Mouse (Mus musculus) intestine, postnatal 0 days (tissue): Measurements from ENCODE around the gene Sept1. TPM values are rescaled to one million over a fixed set of nuclear protein-coding genes. Genes with fewer than 3 reads are reported as not detected.
"Not testable (repeated sequence)": the region's sequence is repeated elsewhere in the genome, so short reads cannot be mapped to it uniquely, and the experiment has no call there.

Experiments used
- ATAC-seq: fragments of 200-750 bp; cut with Nextera tagmentation; 2 replicates; pipeline ENCODE4 v1.8.0; 2017; ENCODE audit warnings: mild to moderate bottlenecking, moderate TSS enrichment, moderate library complexity
- H3K27ac ChIP-seq: fragments of 300-500 bp; sonication (generic); 2 replicates; pipeline ENCODE4 v1.5.1; 2014; ENCODE audit warnings: mild to moderate bottlenecking, low read depth, low read length, moderate library complexity
- H3K27me3 ChIP-seq: fragments of 300-500 bp; sonication (generic); replicated peaks from 2 replicates; pipeline ENCODE4 v1.6.1; 2014; ENCODE audit warnings: low read length, mixed read lengths; ENCODE audit not compliant: control insufficient read depth, insufficient read depth
- H3K36me3 ChIP-seq: fragments of 300-500 bp; sonication (generic); 2 replicates; pipeline ENCODE4 v1.6.1; 2014; ENCODE audit warnings: mild to moderate bottlenecking, moderate library complexity; ENCODE audit not compliant: control insufficient read depth, insufficient read depth
- H3K4me1 ChIP-seq: fragments of 300-500 bp; sonication (generic); replicated peaks from 2 replicates; pipeline ENCODE4 v1.6.1; 2014; ENCODE audit warnings: antibody characterized with exemption, low read length, mixed read lengths; ENCODE audit not compliant: control insufficient read depth, insufficient read depth
- H3K4me2 ChIP-seq: fragments of 300-500 bp; sonication (generic); replicated peaks from 2 replicates; pipeline ENCODE4 v1.6.1; 2014; ENCODE audit warnings: low read depth, mild to moderate bottlenecking, moderate library complexity
- H3K4me3 ChIP-seq: fragments of 300-500 bp; sonication (generic); 2 replicates; pipeline ENCODE4 v1.5.1; 2014; ENCODE audit warnings: low read depth, low read length
- H3K9ac ChIP-seq: fragments of 300-500 bp; sonication (generic); 2 replicates; pipeline ENCODE4 v1.6.1; 2014; ENCODE audit warnings: mild to moderate bottlenecking, low read depth, low read length
- H3K9me3 ChIP-seq: fragments of 300-500 bp; sonication (generic); 2 replicates; pipeline ENCODE4 v1.6.1; 2016; ENCODE audit warnings: mixed run types; ENCODE audit not compliant: control insufficient read depth
- CTCF ChIP-seq: sonication (generic); IDR thresholded peaks from 2 replicates; pipeline ENCODE4 v1.5.1; 2016; ENCODE audit warnings: low read depth, mild to moderate bottlenecking, control low read depth, antibody characterized with exemption, moderate library complexity
- WGBS: fragments of 180-500 bp; shearing (Covaris S2); extraction: QIAGEN DNeasy Blood & Tissue Kit; methylation state at CpG from one replicate; pipeline ENCODE4 v1.1.7; 2014; 5-methylcytosine and 5-hydroxymethylcytosine counted together
- polyA plus RNA-seq: library from polyadenylated mRNA; unstranded; fragments of >200 nt; fragmentation: Nextera tagmentation; extraction: Ambion mirVana; gene quantifications from 2 replicates; pipeline ENCODE4 v1.2.1, GENCODE M21; 2015

Sept1 gene
- polyA plus RNA-seq, 1 experiment from 2014 or later = 6.6 TPM

- ATAC-seq = no peak
- Histone ChIP-seq H3K27ac (no peak overlapping the region), H3K4me2 (peak overlapping the region; percentile 83), H3K4me3 (peak overlapping the region; percentile 61; the same call in 1 of the 2 replicates), H3K4me1 (no peaks in the 10 kb centered on the region), H3K27me3 (no peaks in the 10 kb centered on the region), H3K36me3 (peaks cover 8% of the 10 kb centered on the region; the same call in 1 of the 2 replicates), H3K9me3 (no peaks in the 10 kb centered on the region), H3K9ac (no peak overlapping the region)
- 11% methylated on average over 4 of the region's 4 CpGs for WGBS
- TF ChIP-seq CTCF = no peak
These were observed 22.1 kb upstream of the Sept1 start for GRCm38 (mm10) chr7:127255008-127255407.

- peaks cover 17% of the 10 kb centered on the region; the same call in 1 of the 2 replicates for H3K36me3 ChIP-seq
- WGBS = under 1% methylated on average over 136 of the region's 136 CpGs
- H3K4me3 ChIP-seq = peak overlapping the region; percentile 61
- H3K4me1 ChIP-seq = no peaks in the 10 kb centered on the region
- no peaks in the 10 kb centered on the region for H3K9me3 ChIP-seq
- TF ChIP-seq CTCF = peak; percentile 16
- peak overlapping the region; percentile 59 for H3K9ac ChIP-seq
- H3K27ac ChIP-seq = peak overlapping the region; percentile 51
- peak; percentile 94 for ATAC-seq
- peak overlapping the region; percentile 83 for H3K4me2 ChIP-seq
- no peaks in the 10 kb centered on the region for H3K27me3 ChIP-seq
These were observed 21.2 kb upstream of the Sept1 start for GRCm38 (mm10) chr7:127253821-127254769.

- no peaks in the 10 kb centered on the region for H3K27me3 ChIP-seq
- H3K4me2 ChIP-seq = peak overlapping the region; percentile 83
- peak overlapping the region; percentile 61 for H3K4me3 ChIP-seq
- H3K9me3 ChIP-seq = no peaks in the 10 kb centered on the region
- no peak for ATAC-seq
- peak overlapping the region; percentile 51; the same call in 1 of the 2 replicates for H3K27ac ChIP-seq
- no peaks in the 10 kb centered on the region for H3K4me1 ChIP-seq
- TF ChIP-seq CTCF = no peak
- peaks cover 17% of the 10 kb centered on the region; the same call in 1 of the 2 replicates for H3K36me3 ChIP-seq
- 77% methylated on average over 6 of the region's 6 CpGs for WGBS
- H3K9ac ChIP-seq = peak overlapping the region; percentile 59
These were observed 20.4 kb upstream of the Sept1 start for GRCm38 (mm10) chr7:127253341-127253740.

- peak; percentile 69 for TF ChIP-seq CTCF
- H3K9ac ChIP-seq = no peak overlapping the region
- H3K4me2 ChIP-seq = no peak overlapping the region
- H3K36me3 ChIP-seq = peaks cover 22% of the 10 kb centered on the region
- no peak overlapping the region for H3K27ac ChIP-seq
- H3K9me3 ChIP-seq = no peaks in the 10 kb centered on the region
- no peaks in the 10 kb centered on the region for H3K4me1 ChIP-seq
- H3K4me3 ChIP-seq = no peak overlapping the region
- 83% methylated on average over 2 of the region's 2 CpGs for WGBS
- no peaks in the 10 kb centered on the region for H3K27me3 ChIP-seq
- ATAC-seq = no peak
These were observed 19.5 kb upstream of the Sept1 start for GRCm38 (mm10) chr7:127252414-127252813.

- H3K27me3 ChIP-seq, H3K27ac ChIP-seq, H3K4me2 ChIP-seq, ATAC-seq, H3K9ac ChIP-seq, H3K4me3 ChIP-seq, H3K4me1 ChIP-seq, H3K9me3 ChIP-seq: not testable (repeated sequence)
- H3K36me3 ChIP-seq = peaks cover 21% of the 10 kb centered on the region
- WGBS = 89% methylated on average over 8 of the region's 8 CpGs
These were observed 17.6 kb upstream of the Sept1 start for GRCm38 (mm10) chr7:127250511-127250910.

- peak overlapping the region; percentile 88 for H3K27ac ChIP-seq
- no peaks in the 10 kb centered on the region for H3K9me3 ChIP-seq
- peak overlapping the region; percentile 72 for H3K4me3 ChIP-seq
- ATAC-seq = peak; percentile 58
- WGBS = 12% methylated on average over 30 of the region's 33 CpGs
- peak overlapping the region; percentile 84 for H3K9ac ChIP-seq
- no peaks in the 10 kb centered on the region for H3K27me3 ChIP-seq
- peak overlapping the region; percentile 83 for H3K4me2 ChIP-seq
- H3K36me3 ChIP-seq = peaks cover 18% of the 10 kb centered on the region
- TF ChIP-seq CTCF = no peak
- H3K4me1 ChIP-seq = no peaks in the 10 kb centered on the region
These were observed 12.0 kb upstream of the Sept1 start for GRCm38 (mm10) chr7:127244658-127245510.
